Mouse (Mus musculus) urinary bladder, adult 2 months (tissue): ENCODE results near the gene Plod3. TPM values are rescaled to one million over a fixed set of nuclear protein-coding genes. Genes with fewer than 3 reads are reported as not detected.
"Not testable (repeated sequence)": the region's sequence is repeated elsewhere in the genome, so short reads cannot be mapped to it uniquely, and the experiment has no call there.

ENCODE experiments used
- DNase-seq: peaks from one replicate; pipeline ENCODE4 v3.0.0; 2022; ENCODE audit warnings: low spot score
- polyA plus RNA-seq: library from polyadenylated mRNA; depleted of rRNA; stranded (reverse); fragments of >200 nt; gene quantifications from 2 replicates; pipeline ENCODE4 v1.2.3, GENCODE M21; 2012; rRNA removed

The Plod3 gene
- polyA plus RNA-seq, result 45.8 and 50.9 TPM in 2 replicates

- DNase-seq, result peak; percentile 69
These were observed at the start of gene Plod3 for GRCm38 (mm10) chr5:136986695-136987137. TSS of gene Plod3 (plus strand) at chr5:136987019.

GRCm38 (mm10) chr5:136937621-136938020 lies 49.2 kb upstream of the Plod3 start:
- DNase-seq, result no peak

- DNase-seq, result no peak
These were observed 47.5 kb upstream of the Plod3 start for GRCm38 (mm10) chr5:136939284-136939683.

GRCm38 (mm10) chr5:136940029-136940428 lies 46.8 kb upstream of the Plod3 start:
- not testable (repeated sequence) for DNase-seq

- no peak for DNase-seq
These were observed 45.8 kb upstream of the Plod3 start for GRCm38 (mm10) chr5:136940845-136941560.

- no peak for DNase-seq
These were observed 44.0 kb upstream of the Plod3 start for GRCm38 (mm10) chr5:136942781-136943180.

- no peak for DNase-seq
These were observed 43.4 kb upstream of the Plod3 start for GRCm38 (mm10) chr5:136943382-136943781.

- no peak for DNase-seq
These were observed 41.7 kb upstream of the Plod3 start for GRCm38 (mm10) chr5:136945084-136945483.

GRCm38 (mm10) chr5:136947874-136948273 lies 38.9 kb upstream of the Plod3 start:
- no peak for DNase-seq

- not testable (repeated sequence) for DNase-seq
These were observed 37.1 kb upstream of the Plod3 start for GRCm38 (mm10) chr5:136949551-136950336.

- DNase-seq, result no peak
These were observed 36.3 kb upstream of the Plod3 start for GRCm38 (mm10) chr5:136950521-136950920.

GRCm38 (mm10) chr5:136952153-136952552 lies 34.7 kb upstream of the Plod3 start:
- DNase-seq, result no peak

- DNase-seq, result peak; percentile 82
These were observed 33.8 kb upstream of the Plod3 start, which contains the start of gene Fis1 for GRCm38 (mm10) chr5:136953015-136953414. TSS of gene Fis1 (plus strand) at chr5:136953275.

GRCm38 (mm10) chr5:136953440-136953951 lies 33.3 kb upstream of the Plod3 start:
- no peak for DNase-seq

- no peak for DNase-seq
These were observed 31.2 kb upstream of the Plod3 start for GRCm38 (mm10) chr5:136955622-136956021.

- DNase-seq, result no peak
These were observed 29.6 kb upstream of the Plod3 start for GRCm38 (mm10) chr5:136957250-136957649.

GRCm38 (mm10) chr5:136958991-136959605 lies 27.7 kb upstream of the Plod3 start:
- no peak for DNase-seq

GRCm38 (mm10) chr5:136960053-136960452 lies 26.8 kb upstream of the Plod3 start:
- DNase-seq, result no peak

GRCm38 (mm10) chr5:136961334-136961982 lies 25.4 kb upstream of the Plod3 start:
- DNase-seq, result no peak

- DNase-seq, result peak; percentile 86
These were observed 24.8 kb upstream of the Plod3 start for GRCm38 (mm10) chr5:136961983-136962461.

GRCm38 (mm10) chr5:136962501-136962900 lies 24.3 kb upstream of the Plod3 start:
- DNase-seq, result no peak
